Mouse (Mus musculus): ENCODE measurements around the gene Cacna2d1. TPM values are rescaled to one million over a fixed set of nuclear protein-coding genes. Genes with fewer than 3 reads are reported as not detected.
A peak's percentile ranks its signal among the peaks of the same experiment; 100 is the strongest.

Gene Cacna2d1
- 44.3 TPM in 2 replicates for polyA plus RNA-seq (2015; fragmentation: Nextera tagmentation; extraction: Ambion mirVana)

- peaks cover 69% of the 10 kb centered on the region for H3K27me3 ChIP-seq
- ATAC-seq (ENCODE audit: low read depth), result peak; percentile 87
Measured at GRCm38 (mm10) chr5:15934376-15935233, at the start of gene Cacna2d1. TSS of gene Cacna2d1 (plus strand) at chr5:15934691.

GRCm38 (mm10) chr5:15895098-15895497 is 39.4 kb upstream of the Cacna2d1 start:
- ATAC-seq (ENCODE audit: low read depth), result no peak
- Histone ChIP-seq H3K9ac (no peak overlapping the region), H3K4me3 (no peak overlapping the region), H3K4me2 (no peak overlapping the region), H3K9me3 (no peaks in the 10 kb centered on the region), H3K27ac (replicated peaks) (no peak overlapping the region), H3K4me1 (replicated peaks) (no peaks in the 10 kb centered on the region), H3K27me3 (no peaks in the 10 kb centered on the region), H3K36me3 (no peaks in the 10 kb centered on the region)
- 63% methylated on average over 2 of the region's 2 CpGs for WGBS

More at GRCm38 (mm10) chr5:15934376-15935233, at the start of gene Cacna2d1:
- H3K9ac ChIP-seq, result peak within 1 kb of the TSS; percentile 94
- H3K27ac ChIP-seq (replicated peaks), result peak within 1 kb of the TSS; percentile 98
- H3K36me3 ChIP-seq, result no peaks in the 10 kb centered on the region
- H3K4me1 ChIP-seq (replicated peaks), result peaks cover 21% of the 10 kb centered on the region
- peak within 1 kb of the TSS; percentile 68 for H3K4me2 ChIP-seq
- H3K9me3 ChIP-seq, result no peaks in the 10 kb centered on the region
- H3K4me3 ChIP-seq, result peak within 1 kb of the TSS; percentile 70
- under 1% methylated on average over 63 of the region's 120 CpGs for WGBS

- no peaks in the 10 kb centered on the region for H3K36me3 ChIP-seq
- no peaks in the 10 kb centered on the region for H3K4me1 ChIP-seq (replicated peaks)
- H3K9ac ChIP-seq, result no peak overlapping the region
- no peak overlapping the region for H3K4me3 ChIP-seq
- no peaks in the 10 kb centered on the region for H3K27me3 ChIP-seq
- 83% methylated on average over 3 of the region's 3 CpGs for whole genome bisulfite sequencing
- 0 out of 2 replicates have a peak, but pooled peaks cover 5% of the 10 kb centered on the region for H3K9me3 ChIP-seq
- no peak overlapping the region for H3K27ac ChIP-seq (replicated peaks)
- no peak overlapping the region for H3K4me2 ChIP-seq
- ATAC-seq (ENCODE audit: low read depth), result no peak
Measured at GRCm38 (mm10) chr5:15896706-15897105, 37.8 kb upstream of the Cacna2d1 start.

- H3K36me3 ChIP-seq, result no peaks in the 10 kb centered on the region
- H3K4me1 ChIP-seq (replicated peaks), result no peaks in the 10 kb centered on the region
- no peaks in the 10 kb centered on the region for H3K9me3 ChIP-seq
- ATAC-seq (ENCODE audit: low read depth), result no peak
- WGBS, result 68% methylated on average over 3 of the region's 3 CpGs
- H3K4me2 ChIP-seq, result no peak overlapping the region
- no peaks in the 10 kb centered on the region for H3K27me3 ChIP-seq
- no peak overlapping the region for H3K4me3 ChIP-seq
- no peak overlapping the region for H3K9ac ChIP-seq
- H3K27ac ChIP-seq (replicated peaks), result no peak overlapping the region
Measured at GRCm38 (mm10) chr5:15906446-15906845, 28.0 kb upstream of the Cacna2d1 start.

- WGBS, result 64% methylated on average over 1 of the region's 1 CpGs
- H3K27me3 ChIP-seq, result peaks cover 6% of the 10 kb centered on the region; the same call in 1 of the 2 replicates
- ATAC-seq (ENCODE audit: low read depth), result no peak
- no peak overlapping the region for H3K4me3 ChIP-seq
- no peaks in the 10 kb centered on the region for H3K9me3 ChIP-seq
- no peaks in the 10 kb centered on the region for H3K36me3 ChIP-seq
- no peaks in the 10 kb centered on the region for H3K4me1 ChIP-seq (replicated peaks)
- no peak overlapping the region for H3K9ac ChIP-seq
- H3K4me2 ChIP-seq, result no peak overlapping the region
- no peak overlapping the region for H3K27ac ChIP-seq (replicated peaks)
Measured at GRCm38 (mm10) chr5:15914931-15915330, 19.6 kb upstream of the Cacna2d1 start.

GRCm38 (mm10) chr5:15928506-15928905 is 6.0 kb upstream of the Cacna2d1 start:
- peaks cover 7% of the 10 kb centered on the region for H3K4me1 ChIP-seq (replicated peaks)
- no peaks in the 10 kb centered on the region for H3K9me3 ChIP-seq
- WGBS, result 32% methylated on average over 6 of the region's 6 CpGs
- no peak overlapping the region for H3K4me2 ChIP-seq
- H3K36me3 ChIP-seq, result no peaks in the 10 kb centered on the region
- H3K9ac ChIP-seq, result no peak overlapping the region
- no peak for ATAC-seq (ENCODE audit: low read depth)
- peaks cover 65% of the 10 kb centered on the region for H3K27me3 ChIP-seq
- H3K4me3 ChIP-seq, result no peak overlapping the region
- H3K27ac ChIP-seq (replicated peaks), result no peak overlapping the region

- Histone ChIP-seq H3K4me3 (peak overlapping the region; percentile 70), H3K9ac (peak overlapping the region; percentile 94; the same call in 1 of the 2 replicates), H3K27ac (replicated peaks) (peak overlapping the region; percentile 98; the same call in 1 of the 2 replicates), H3K36me3 (no peaks in the 10 kb centered on the region), H3K27me3 (peaks cover 70% of the 10 kb centered on the region), H3K4me1 (replicated peaks) (peaks cover 17% of the 10 kb centered on the region), H3K9me3 (no peaks in the 10 kb centered on the region), H3K4me2 (peak overlapping the region; percentile 68)
- ATAC-seq (ENCODE audit: low read depth), result no peak
- WGBS, result 5% methylated on average over 6 of the region's 6 CpGs
Measured at GRCm38 (mm10) chr5:15933017-15933416, 1.5 kb upstream of the Cacna2d1 start.

- Histone ChIP-seq H3K27me3 (peaks cover 71% of the 10 kb centered on the region), H3K27ac (replicated peaks) (peak overlapping the region; percentile 98), H3K9ac (peak overlapping the region; percentile 94), H3K4me1 (replicated peaks) (peaks cover 17% of the 10 kb centered on the region), H3K36me3 (no peaks in the 10 kb centered on the region), H3K9me3 (no peaks in the 10 kb centered on the region), H3K4me3 (peak overlapping the region; percentile 70), H3K4me2 (peak overlapping the region; percentile 68)
- ATAC-seq (ENCODE audit: low read depth), result peak; percentile 43
- under 1% methylated on average over 17 of the region's 17 CpGs for WGBS
Measured at GRCm38 (mm10) chr5:15933581-15934375, 713 bp upstream of the Cacna2d1 start.

- H3K9me3 ChIP-seq, result no peaks in the 10 kb centered on the region
- under 1% methylated on average over 27 of the region's 27 CpGs for WGBS
- peak overlapping the region; percentile 70 for H3K4me3 ChIP-seq
- no peak for ATAC-seq (ENCODE audit: low read depth)
- peak overlapping the region; percentile 98 for H3K27ac ChIP-seq (replicated peaks)
- H3K27me3 ChIP-seq, result peaks cover 65% of the 10 kb centered on the region
- H3K9ac ChIP-seq, result peak overlapping the region; percentile 94
- H3K36me3 ChIP-seq, result no peaks in the 10 kb centered on the region
- H3K4me1 ChIP-seq (replicated peaks), result peaks cover 21% of the 10 kb centered on the region
- peak overlapping the region; percentile 68 for H3K4me2 ChIP-seq
Measured at GRCm38 (mm10) chr5:15935234-15935728, 790 bp downstream of the Cacna2d1 start.

GRCm38 (mm10) chr5:15935831-15936710 is 1.6 kb downstream of the Cacna2d1 start:
- H3K4me3 ChIP-seq, result peak overlapping the region; percentile 70
- 17% methylated on average over 14 of the region's 14 CpGs for WGBS
- H3K27me3 ChIP-seq, result peaks cover 63% of the 10 kb centered on the region
- H3K36me3 ChIP-seq, result no peaks in the 10 kb centered on the region
- peak overlapping the region; percentile 98 for H3K27ac ChIP-seq (replicated peaks)
- peaks cover 25% of the 10 kb centered on the region for H3K4me1 ChIP-seq (replicated peaks)
- no peaks in the 10 kb centered on the region for H3K9me3 ChIP-seq
- peak overlapping the region; percentile 94 for H3K9ac ChIP-seq
- no peak for ATAC-seq (ENCODE audit: low read depth)
- peak overlapping the region; percentile 68 for H3K4me2 ChIP-seq

GRCm38 (mm10) chr5:15941191-15941725 is 6.8 kb downstream of the Cacna2d1 start:
- WGBS, result 9% methylated on average over 6 of the region's 6 CpGs
- ATAC-seq (ENCODE audit: low read depth), result no peak

More at GRCm38 (mm10) chr5:15941191-15941725, 6.8 kb downstream of the Cacna2d1 start:
- Histone ChIP-seq H3K27ac (replicated peaks) (no peak overlapping the region), H3K4me2 (peak overlapping the region; percentile 27), H3K36me3 (no peaks in the 10 kb centered on the region), H3K4me1 (replicated peaks) (peaks cover 16% of the 10 kb centered on the region), H3K4me3 (no peak overlapping the region), H3K27me3 (peaks cover 56% of the 10 kb centered on the region), H3K9ac (no peak overlapping the region), H3K9me3 (no peaks in the 10 kb centered on the region)

Data from neural tube, embryonic 13.5 days (tissue).